13 mouse cellular contexts compared by ENCODE assay signal in the genomic region with DNA sequence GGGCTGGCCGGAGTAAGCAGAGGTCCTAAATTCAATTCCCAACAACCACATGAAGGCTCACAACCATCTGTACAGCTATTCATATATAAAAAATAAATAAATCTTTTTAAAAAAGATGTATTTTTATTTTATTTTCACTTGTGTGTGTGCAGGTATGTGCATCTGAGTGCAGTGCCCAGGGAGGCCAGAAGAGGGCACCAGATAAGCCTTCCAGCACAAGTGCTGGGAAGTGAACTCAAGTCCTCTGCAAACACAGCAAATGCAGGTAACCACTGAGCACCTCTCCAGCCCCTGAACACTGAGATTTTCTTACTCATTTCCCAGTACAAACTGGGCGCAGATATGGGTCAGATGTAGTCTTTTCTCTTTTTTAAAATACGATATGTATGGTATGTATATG. TPM values are rescaled to one million over a fixed set of nuclear protein-coding genes. Genes with fewer than 3 reads are reported as not detected.
DNase-seq lines count a peak whose midpoint lies in the region; ATAC-seq and TF ChIP-seq lines count a peak whose summit lies in the region.
"Had no signal": no experiment of that assay in that cellular context is flagged by ENCODE, and none has a peak within 500 bp of the region (broad histone marks: within the 10 kb centered on the region; RNA-seq: fewer than 3 reads in every experiment).

No protein-coding gene starts in this region.

- H3K27me3 ChIP-seq in lung, embryonic 14.5 days (ENCODE audit: insufficient read depth, low read length): no peaks in the 10 kb centered on the region
- no peaks in the 10 kb centered on the region for H3K27me3 ChIP-seq in ES-Bruce4 (ENCODE audit: control insufficient read depth, insufficient read depth, low read length, poor library complexity, severe bottlenecking)
- H3K27me3 ChIP-seq: megakaryocyte, embryonic 14.5 days had no signal

- no peak overlapping the region for H3K27ac ChIP-seq in gastrocnemius, adult 2 months
- no peak overlapping the region for H3K27ac ChIP-seq in lung, embryonic 14.5 days (ENCODE audit: low read depth)
- H3K27ac ChIP-seq in ES-Bruce4 (ENCODE audit: insufficient read depth, low read length): no peak overlapping the region
- H3K27ac ChIP-seq: forebrain, embryonic 10.5 days had no signal

- H3K4me3 ChIP-seq in gastrocnemius, adult 2 months: no peak overlapping the region
- H3K4me3 ChIP-seq in lung, embryonic 14.5 days (ENCODE audit: low read depth, low read length): no peak overlapping the region
- no peak overlapping the region for H3K4me3 ChIP-seq in ES-Bruce4 (ENCODE audit: low read depth, low read length)
- H3K4me3 ChIP-seq: forebrain, embryonic 10.5 days; megakaryocyte, embryonic 14.5 days had no signal

- H3K9me3 ChIP-seq in lung, embryonic 14.5 days (ENCODE audit: low read depth, low read length): peaks cover 4% of the 10 kb centered on the region; the same call in 1 of the 2 replicates
- H3K9me3 ChIP-seq in ES-Bruce4 (replicated peaks; ENCODE audit: control insufficient read depth, insufficient read depth, low read length, poor library complexity, severe bottlenecking): no peaks in the 10 kb centered on the region
- H3K9me3 ChIP-seq: megakaryocyte, embryonic 14.5 days had no signal

- no peak for TF ChIP-seq POLR2A in ES-Bruce4 (IDR thresholded peaks at IDR 0.05; ENCODE audit: insufficient read depth, low read length)

- no peak for ATAC-seq in lung, embryonic 14.5 days (ENCODE audit: insufficient read depth)
- ATAC-seq: inflammation-experienced regulatory T-cells, adult 6 months had no signal

- intact Hi-C loops in gastrocnemius, adult 2 months (cut with DNase I): no loop called here

- TF ChIP-seq EP300 in ES-Bruce4 (IDR thresholded peaks at IDR 0.05; ENCODE audit: insufficient read depth, low read depth, low read length): no peak

- H3K9ac ChIP-seq in lung, embryonic 14.5 days: no peak overlapping the region
- H3K9ac ChIP-seq in ES-Bruce4 (ENCODE audit: low read depth, poor library complexity, severe bottlenecking): no peak overlapping the region

- peaks cover 57% of the 10 kb centered on the region for H3K36me3 ChIP-seq in lung, embryonic 14.5 days (ENCODE audit: insufficient read depth)
- H3K36me3 ChIP-seq in ES-Bruce4 (ENCODE audit: control insufficient read depth, insufficient read depth, low read length, poor library complexity, severe bottlenecking): no peaks in the 10 kb centered on the region; the same call in 1 of the 2 replicates

- H3K4me2 ChIP-seq in lung, embryonic 14.5 days: no peak overlapping the region

- H3K4me1 ChIP-seq in lung, embryonic 14.5 days (ENCODE audit: insufficient read depth): no peaks in the 10 kb centered on the region
- peaks cover 5% of the 10 kb centered on the region for H3K4me1 ChIP-seq in ES-Bruce4 (ENCODE audit: control insufficient read depth, insufficient read depth, low read length)

- WGBS in lung, embryonic 14.5 days: over 99% methylated on average over 3 of the region's 3 CpGs

- peak; percentile 55 for TF ChIP-seq CTCF in gastrocnemius, adult 2 months (IDR thresholded peaks at IDR 0.05)
- TF ChIP-seq CTCF in lung, embryonic 14.5 days (IDR thresholded peaks at IDR 0.05; ENCODE audit: low read depth): peak; percentile 53
- peak; percentile 59 for TF ChIP-seq CTCF in ES-Bruce4 (IDR thresholded peaks at IDR 0.05; ENCODE audit: low read depth, low read length)

- no peak for DNase-seq in gastrocnemius, adult 2 months
- no peak for DNase-seq in gastrocnemius, postnatal 10 days
- peak; percentile 49 for DNase-seq in lung, embryonic 14.5 days
- DNase-seq in lung, adult 18-20 months: no peak
- peak; percentile 28 for DNase-seq in induced T-regulatory cell, adult 2 months (ENCODE audit: low read depth)
- DNase-seq in heart, adult 18-20 months: no peak
- no peak for DNase-seq in left cerebral cortex, adult 11 months (ENCODE audit: low spot score)
- DNase-seq: cerebellum, adult 11 months; retina, postnatal 1 day had no signal

RNA-seq across cellular contexts. Expression of a gene that starts 35.1 kb away (rescaled TPM):
- total RNA-seq in gastrocnemius, adult 2 months (2021): 10 to 100 TPM; 21.4 to 30.4 TPM
- total RNA-seq in gastrocnemius, postnatal 10 days (2021): 10 to 100 TPM; 40.7 to 44.1 TPM
- 9.3 and 11.4 TPM in 2 replicates for polyA plus RNA-seq in lung, embryonic 14.5 days (2014; fragmentation: Nextera tagmentation; extraction: Ambion mirVana)
- polyA plus RNA-seq in ES-Bruce4 (2011; ENCODE audit: insufficient read depth, insufficient read length, low read depth, missing spikeins): 38.6 and 40.2 TPM in 2 replicates
- 10 to 100 TPM; 46.5 to 49.3 TPM for total RNA-seq in heart, adult 18-20 months (2021)

RNA-seq across cellular contexts. Expression of a gene that starts 56.9 kb away (rescaled TPM):
- total RNA-seq in gastrocnemius, adult 2 months (2021): 1 to 10 TPM; 9.6 to 9.8 TPM
- 10 to 100 TPM; 19.5 to 26.6 TPM for total RNA-seq in gastrocnemius, postnatal 10 days (2021)
- polyA plus RNA-seq in lung, embryonic 14.5 days (2014; fragmentation: Nextera tagmentation; extraction: Ambion mirVana): 40.3 and 40.9 TPM in 2 replicates
- 30.7 and 31.8 TPM in 2 replicates for polyA plus RNA-seq in ES-Bruce4 (2011; ENCODE audit: insufficient read depth, insufficient read length, low read depth, missing spikeins)
- 1 to 10 TPM; 5.5 to 8.3 TPM for total RNA-seq in heart, adult 18-20 months (2021)

Comparison
In these comparisons a context has a peak if more than half of its experiments do, and no peak if none do; other contexts are left out.
1. DNase-seq: peak in lung, embryonic 14.5 days (single experiment) and induced T-regulatory cell, adult 2 months (single experiment); none in gastrocnemius, adult 2 months (single experiment), gastrocnemius, postnatal 10 days (single experiment), lung, adult 18-20 months (0 of 2), heart, adult 18-20 months (0 of 2) and left cerebral cortex, adult 11 months (single experiment).
2. Peak in every context shown above with its lines, with median percentiles within 50 percentile points of each other: CTCF ChIP-seq.